Mouse (Mus musculus): ENCODE results near the gene Ahdc1. TPM values are rescaled to one million over a fixed set of nuclear protein-coding genes. Genes with fewer than 3 reads are reported as not detected.

The Ahdc1 gene
- polyA plus RNA-seq, 1 experiment, result 23.9 TPM

DNA sequence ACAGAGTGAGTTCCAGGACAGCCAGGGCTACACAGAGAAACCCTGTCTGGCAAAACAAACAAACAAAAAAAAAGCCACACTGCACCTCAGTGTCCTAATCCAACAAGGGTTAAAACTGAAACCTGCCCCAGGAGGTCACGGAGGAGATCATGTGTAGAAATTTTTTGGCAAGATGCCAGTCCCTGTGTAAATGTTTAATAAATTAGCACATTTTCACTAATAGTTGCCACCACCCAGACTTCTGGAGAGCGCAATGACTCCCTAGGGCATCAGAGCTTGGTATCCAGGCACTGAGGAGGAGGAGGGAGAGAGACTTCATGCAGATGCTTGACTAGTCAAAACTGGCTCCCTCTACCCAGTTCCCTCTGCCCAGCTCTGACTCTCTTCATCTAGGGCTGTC, 31.9 kb upstream of the Ahdc1 start:
- TF ChIP-seq GATA1 (IDR thresholded peaks at IDR 0.05; ENCODE audit: low read length), result no peak

DNA sequence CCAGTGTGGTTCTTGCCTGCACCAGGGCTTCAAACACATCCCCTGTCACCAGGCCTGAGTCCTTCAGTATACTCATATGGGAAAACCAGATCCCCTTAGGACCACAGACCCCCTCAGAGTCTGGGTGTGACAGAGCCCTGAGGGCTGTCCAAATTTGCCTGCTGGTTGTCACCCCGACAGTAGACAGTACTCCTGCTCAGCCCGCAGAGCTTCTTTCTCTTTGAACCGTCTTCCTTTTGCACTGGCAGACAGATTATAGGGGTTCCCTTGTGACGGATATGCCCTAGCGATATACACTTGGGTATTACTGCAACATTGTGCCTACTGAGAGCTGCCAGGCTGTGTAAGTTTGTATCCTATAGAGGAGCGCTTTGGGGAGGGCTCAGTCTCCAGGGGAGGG, 29.4 kb upstream of the Ahdc1 start:
- no peak for TF ChIP-seq GATA1 (IDR thresholded peaks at IDR 0.05; ENCODE audit: low read length)

DNA sequence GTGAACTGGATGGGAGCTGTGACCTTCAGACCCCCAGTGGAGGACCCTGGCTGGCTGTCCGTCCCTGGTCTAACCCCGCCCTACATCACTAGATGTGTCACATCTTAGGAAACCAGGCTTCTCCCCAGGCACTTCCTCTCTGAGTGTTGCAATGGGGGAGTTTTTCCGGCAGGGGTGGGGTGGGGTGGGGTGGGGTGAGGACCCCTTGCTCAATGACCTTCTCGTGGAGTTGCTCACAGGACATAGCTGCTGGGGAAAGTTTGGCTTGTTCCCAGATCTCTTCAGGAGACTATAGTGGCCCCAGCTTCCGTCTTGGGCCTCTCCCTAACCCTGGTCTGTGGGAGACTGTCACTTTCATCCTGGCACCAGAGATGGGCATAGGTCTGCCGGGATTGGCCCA, 28.1 kb upstream of the Ahdc1 start:
- TF ChIP-seq GATA1 (IDR thresholded peaks at IDR 0.05; ENCODE audit: low read length), result no peak

DNA sequence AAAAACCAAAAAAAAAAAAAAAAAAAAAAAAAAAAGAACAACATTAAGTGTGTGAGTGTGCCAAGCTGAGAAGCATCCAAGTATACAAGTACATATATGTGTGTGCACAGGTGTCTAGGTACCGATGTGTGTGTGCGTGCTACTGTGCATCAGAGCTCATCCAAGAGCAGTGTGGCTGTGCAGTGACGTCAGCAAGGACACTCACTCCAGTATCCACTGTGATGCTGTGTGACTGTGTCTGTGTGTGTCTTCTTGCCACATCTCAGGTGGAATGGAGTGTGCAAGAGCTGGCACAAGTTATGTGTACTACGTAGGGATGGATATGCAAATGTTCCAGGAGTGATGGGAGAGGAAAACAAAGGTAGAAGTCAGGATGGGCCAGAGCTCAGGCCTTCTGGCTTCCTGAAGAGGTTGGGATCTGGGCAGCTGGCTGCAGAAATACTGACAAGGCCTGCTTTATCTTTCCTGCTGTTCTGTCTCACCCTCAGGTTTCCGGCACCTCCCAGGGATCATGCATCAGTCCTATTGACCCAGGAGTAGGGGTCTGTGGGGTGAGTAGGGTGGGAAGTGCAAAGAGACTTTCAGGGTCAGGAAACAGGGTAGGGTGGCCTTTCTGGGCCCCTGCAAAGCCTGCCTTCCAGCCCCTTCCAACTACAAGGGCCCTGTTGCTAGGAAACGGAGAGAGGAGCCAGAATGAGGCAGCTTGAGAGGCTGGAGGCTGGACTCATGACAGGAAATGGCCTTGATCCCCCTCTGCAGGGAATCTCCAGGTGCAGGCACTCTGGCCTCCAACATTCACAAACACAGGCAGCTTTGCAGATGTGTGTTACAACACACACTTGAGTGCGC, 27.2 kb upstream of the Ahdc1 start:
- no peak for TF ChIP-seq GATA1 (IDR thresholded peaks at IDR 0.05; ENCODE audit: low read length)

DNA sequence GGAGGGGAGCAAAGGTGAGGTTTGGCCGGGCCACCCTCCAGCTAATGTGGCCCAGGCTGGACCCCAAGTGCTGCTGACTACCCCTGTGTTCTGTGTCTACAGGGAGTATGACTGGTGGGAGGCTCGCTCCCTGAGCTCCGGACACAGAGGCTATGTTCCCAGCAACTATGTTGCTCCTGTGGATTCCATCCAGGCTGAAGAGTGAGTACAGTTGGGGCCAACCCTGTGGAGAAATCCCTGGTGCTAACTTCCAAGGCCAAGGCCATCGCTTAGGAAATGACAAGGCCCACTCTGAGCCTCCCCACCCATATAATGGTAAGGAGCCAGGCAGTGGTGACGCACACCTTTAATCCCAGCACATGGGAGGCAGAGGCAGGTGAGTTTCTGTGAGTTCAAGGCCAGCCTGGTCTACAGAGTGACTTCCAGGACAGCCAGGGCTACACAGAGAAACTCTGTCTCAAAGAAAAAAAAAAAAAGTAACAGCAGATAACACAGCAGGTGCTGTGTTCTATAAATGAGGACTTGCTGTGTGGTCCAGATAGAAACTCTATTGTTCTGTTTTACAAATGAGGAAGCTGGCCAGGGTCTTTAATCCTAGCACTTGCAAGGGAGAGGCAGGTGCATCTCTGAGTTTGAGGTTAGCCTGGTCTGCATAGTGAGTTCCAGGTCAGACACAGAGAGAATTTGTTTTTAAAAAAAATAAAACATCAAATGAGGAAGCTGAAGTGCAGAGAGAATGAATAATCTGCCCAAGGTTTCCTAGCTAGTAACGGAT, 22.3 kb upstream of the Ahdc1 start:
- no peak for TF ChIP-seq GATA1 (IDR thresholded peaks at IDR 0.05; ENCODE audit: low read length)

DNA sequence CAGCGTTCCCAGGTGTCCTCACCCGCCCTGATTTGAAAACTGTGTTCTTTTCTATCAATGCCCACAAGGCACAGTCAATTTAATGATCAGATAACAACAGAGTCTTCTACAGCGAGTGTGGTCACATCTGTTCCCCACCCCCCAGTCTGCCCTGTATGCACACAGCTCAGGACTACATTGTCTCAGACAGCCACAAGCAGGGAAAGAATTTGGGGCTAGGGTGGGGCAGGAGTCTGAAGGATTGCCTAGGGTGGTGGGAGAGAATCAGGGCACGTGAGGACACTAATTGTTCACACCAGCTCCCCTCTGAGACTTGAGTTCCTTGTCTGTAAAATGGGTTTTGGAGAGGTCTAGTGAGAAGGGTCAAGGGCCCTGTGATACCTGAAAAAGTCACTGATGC, 17.5 kb upstream of the Ahdc1 start:
- TF ChIP-seq GATA1 (IDR thresholded peaks at IDR 0.05; ENCODE audit: low read length), result no peak

DNA sequence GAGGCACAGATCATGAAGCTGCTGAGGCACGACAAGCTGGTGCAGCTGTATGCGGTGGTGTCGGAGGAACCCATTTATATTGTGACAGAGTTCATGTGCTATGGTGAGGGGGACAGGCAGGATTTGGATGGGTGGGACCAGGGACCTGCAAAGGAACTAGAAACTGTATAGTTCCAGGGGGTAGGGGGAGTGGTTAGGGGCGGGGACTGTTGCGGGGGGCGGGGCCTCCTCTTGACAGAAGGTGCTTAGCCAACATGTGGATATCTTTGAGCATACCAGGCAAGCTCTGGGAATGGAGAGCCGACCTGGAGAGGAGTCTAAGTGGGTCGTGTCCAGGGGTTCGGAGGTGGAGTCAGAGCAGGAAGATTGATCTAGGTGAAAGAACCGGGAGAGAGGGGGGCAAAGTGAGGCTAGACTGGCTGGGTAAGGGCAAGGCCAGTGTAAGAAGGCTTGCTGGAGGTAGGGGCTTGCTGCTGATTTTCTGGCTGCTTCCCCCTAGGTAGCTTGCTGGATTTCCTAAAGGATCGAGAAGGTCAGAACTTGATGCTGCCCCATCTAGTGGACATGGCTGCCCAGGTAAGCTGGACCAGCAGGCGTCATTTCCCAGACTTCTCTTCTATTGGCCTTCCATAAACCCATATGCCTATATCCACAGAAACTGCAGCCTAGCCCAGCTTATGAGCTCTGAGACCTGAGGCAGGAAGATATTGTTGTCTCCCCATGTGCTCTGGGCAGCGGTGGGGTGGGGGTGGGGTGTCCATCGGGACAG, 13.4 kb upstream of the Ahdc1 start:
- no peak for TF ChIP-seq GATA1 (IDR thresholded peaks at IDR 0.05; ENCODE audit: low read length)

DNA sequence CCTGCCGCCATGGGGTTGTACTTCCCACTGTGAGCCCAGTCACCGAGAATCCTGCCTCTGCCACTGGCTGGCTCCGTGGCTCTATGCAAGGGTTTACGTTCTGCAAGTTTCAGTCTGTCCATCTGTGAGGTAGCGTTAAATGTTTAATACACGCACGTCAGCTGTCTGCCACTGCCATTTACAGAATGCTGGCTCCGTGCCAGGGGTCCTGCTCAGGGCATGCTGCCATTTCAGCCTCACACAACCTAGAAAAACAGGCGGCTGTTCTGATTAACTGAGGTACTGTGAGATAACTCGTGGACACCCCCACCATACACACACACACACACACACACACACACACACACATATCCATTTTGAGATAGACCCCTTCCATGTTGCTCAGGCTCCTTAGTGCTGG, 8.2 kb upstream of the Ahdc1 start:
- TF ChIP-seq GATA1 (IDR thresholded peaks at IDR 0.05; ENCODE audit: low read length), result no peak

DNA sequence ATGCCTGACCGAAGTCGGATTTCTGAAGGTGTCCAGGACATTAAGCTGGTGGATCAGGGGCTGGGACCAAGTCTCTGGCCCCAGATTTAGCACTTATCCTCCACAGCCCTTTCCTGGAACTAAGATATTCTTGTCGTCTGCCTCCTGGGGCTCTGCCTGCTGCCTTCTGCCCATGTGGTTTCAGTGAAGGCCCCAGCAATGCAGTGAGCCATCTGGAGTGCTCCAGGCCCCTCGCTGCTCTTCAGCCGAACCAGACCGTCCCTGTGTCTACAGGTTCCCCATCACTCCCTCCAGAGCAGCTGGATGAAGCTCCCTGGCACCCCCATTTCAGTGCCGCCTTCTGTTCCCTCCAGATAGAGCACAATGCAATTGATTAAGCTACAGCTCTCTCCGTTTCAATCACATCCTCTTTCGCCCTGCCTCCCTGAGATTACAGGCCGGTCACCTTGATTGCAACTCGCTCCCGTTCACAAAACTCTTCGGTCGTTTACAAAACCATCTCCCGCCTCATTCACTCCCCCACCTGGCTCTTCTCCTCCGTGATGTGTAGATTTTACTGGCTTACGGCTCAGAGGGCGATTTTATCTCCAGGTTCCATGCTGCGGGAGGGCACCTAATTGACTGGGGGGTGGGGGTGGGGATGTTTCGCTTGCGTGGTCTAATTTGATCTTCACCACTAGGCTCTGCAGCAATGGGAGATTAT, 7.6 kb upstream of the Ahdc1 start:
- TF ChIP-seq GATA1 (IDR thresholded peaks at IDR 0.05; ENCODE audit: low read length), result no peak

DNA sequence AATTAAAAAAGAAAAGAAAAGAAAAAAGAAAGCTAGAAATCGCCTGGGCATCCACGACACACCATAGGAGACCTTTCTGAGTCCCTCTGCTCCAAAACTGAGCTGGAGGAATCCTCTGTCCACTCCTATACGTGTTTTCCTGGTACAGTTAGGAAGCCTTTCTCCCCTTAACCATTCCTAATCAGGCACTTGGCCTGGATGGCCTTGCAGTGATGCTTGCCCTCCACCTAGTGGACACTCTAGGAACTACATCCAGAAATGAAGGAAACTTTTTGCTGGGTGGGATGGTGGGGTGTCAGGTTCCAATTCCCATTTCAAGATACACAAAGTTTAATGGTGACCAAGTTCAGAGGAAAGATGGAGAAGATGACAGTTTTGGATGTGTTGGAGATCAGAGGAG, 5.8 kb upstream of the Ahdc1 start:
- TF ChIP-seq GATA1 (IDR thresholded peaks at IDR 0.05; ENCODE audit: low read length), result no peak

DNA sequence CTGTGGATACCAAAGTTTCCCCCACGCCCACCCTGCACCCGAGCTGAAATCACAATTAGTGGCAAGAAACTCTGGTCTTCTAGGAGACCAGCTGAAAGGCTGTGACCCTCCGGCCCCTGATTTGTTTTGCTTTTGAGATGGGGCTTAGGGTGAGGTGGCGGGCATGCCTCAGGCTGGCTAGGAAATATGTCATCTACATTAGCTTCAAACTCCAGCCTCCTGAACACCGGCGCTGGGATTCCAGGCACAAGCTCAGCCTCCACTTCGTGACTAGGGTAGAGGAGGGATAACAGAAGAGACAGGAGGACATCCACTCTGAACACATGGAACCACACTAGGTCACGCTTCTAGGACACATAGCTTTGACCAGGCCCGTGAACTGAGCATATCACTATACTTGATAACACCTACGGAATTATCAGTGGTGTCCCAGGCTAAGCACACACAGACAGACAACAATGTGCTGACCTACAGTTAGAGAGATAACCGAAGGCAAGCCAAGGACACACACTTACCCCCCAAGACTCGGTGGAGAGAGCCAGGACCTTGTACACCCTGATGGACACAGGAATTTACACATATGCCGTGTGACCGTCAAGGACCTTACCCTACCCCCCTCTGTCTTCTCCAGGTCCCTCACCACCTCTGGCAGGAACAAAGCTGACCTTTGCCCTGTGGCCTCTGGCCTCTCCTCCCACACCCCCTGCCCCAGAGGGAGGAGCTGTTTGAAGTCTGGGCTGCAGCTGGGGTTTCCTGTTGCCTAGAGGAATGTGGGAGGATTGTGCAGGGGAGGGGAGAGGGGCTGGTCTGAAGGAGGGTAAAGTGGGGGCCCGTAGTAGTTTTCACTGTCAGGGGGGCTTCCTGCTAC, 3.3 kb upstream of the Ahdc1 start:
- TF ChIP-seq GATA1 (IDR thresholded peaks at IDR 0.05; ENCODE audit: low read length), result peak; percentile 58

DNA sequence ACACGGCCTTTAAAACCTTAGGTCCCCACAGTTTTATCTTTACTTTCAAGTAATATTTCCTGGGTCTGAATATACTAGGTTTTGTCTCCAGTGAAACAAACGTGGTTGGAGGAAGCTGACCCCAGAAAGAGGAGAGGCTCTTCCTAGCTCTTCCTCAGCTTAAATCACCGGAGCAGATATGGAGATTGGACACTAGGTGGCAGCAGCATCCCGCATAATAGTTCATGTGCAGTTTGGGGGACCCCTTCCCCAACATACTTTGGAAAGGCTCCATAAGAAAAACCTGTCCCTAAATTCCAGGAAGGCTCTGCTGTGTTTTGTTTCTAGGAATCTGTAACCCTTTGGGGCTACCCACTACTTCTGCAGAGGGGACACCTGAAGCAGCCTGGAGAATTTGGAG, 1.9 kb upstream of the Ahdc1 start:
- no peak for TF ChIP-seq GATA1 (IDR thresholded peaks at IDR 0.05; ENCODE audit: low read length)

DNA sequence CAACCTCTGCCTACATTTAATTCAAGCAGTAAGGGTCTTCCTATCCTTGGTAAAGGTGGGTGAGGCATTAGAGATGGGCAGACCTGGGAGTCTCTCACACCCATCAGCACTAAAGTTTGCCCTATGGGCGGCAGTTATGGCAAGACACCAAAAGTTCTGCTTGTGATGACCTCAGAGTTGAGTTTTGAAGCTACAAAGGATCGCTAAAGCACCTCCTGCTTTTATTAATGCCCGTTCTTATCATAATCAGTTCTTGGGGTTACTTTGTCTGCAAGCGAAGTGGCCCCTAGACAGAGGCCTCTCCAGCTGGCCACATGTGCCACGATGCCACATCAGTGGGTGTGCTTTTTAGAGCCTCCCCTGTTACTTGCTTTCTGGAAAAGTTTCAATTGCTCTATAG, 1.4 kb upstream of the Ahdc1 start:
- no peak for TF ChIP-seq GATA1 (IDR thresholded peaks at IDR 0.05; ENCODE audit: low read length)

DNA sequence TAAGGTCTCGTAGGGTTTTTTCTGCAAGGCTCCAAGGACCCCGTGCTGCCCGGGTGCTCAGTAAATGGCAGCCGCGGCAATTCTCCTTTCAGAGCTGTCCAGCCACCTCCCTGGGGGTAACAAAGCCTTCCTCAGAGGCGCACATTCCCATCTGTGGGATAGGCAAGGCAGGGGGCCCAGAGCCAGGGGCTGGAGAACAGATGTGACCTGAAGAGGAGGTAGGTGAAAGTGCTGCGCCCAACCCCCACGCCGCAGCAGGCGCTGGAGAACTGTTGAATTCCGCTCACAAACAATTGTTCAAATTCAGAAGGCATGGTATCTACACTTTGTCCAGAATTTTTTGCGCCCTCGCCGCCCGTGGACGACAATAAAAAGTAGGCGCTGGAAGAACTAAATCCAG, 449 bp upstream of the Ahdc1 start:
- no peak for TF ChIP-seq GATA1 (IDR thresholded peaks at IDR 0.05; ENCODE audit: low read length)
